Mouse (Mus musculus) v-Abl transformed pro-B cells (cell line): ENCODE measurements at regions not wholly inside any gene's neighbourhood (a gene's known extent, or its start where the extent isn't known, plus 50 kb on each side); places are given as distances from the start of the nearest gene placed in this dataset.

Source experiments
- in situ Hi-C, 2 experiments: fragments of 400-800 bp; cut with MboI; formaldehyde crosslinking; loops; one replicate each; pipeline ENCODE4 v1.15.1; 2025; ENCODE audit not compliant: unreplicated experiment in 2 of 2

GRCm38 (mm10) chr15:61772996-61773395, 850.2 kb upstream of the A1bg start:
- in situ Hi-C loops = no loop called here

DNA sequence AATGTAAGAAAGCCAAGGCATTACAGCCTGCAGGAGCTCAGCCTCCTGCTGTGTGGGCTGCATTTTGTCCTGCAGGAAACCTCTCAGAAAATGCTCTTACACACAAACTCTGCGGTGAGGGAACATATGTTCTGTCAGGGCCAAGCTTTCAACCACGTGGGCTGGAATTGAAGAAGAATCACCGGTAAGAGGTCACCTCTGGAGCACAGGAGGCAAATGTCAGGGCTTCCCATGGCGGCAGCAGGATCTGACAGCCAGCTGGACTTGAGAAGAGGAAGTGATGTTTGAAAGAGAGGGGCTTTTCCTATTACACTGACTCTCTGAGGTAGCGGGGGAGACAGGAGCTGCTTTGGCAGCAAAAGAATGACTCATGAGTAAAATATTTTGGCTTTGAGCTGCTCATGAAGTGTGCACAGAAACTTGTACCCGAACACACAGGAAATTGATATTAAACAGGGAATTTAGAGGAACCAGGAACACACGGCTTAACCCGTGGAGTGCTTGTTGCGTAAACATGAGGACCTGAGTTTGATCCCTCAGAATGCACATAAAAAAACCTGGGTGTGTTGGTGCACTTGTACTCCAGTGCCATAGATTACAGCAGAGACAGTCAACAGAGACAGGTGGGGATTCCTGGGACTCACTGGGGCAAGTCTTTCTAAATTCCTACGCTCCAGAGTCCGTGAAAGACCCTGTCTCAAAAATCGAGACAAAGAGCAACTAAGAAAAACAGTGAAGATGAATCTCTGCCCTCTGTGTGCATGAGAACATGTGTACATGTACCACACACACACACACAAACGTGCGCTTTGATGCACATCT, 848.1 kb upstream of the A1bg start:
- in situ Hi-C loops = no loop called here

GRCm38 (mm10) chr15:61766544-61767094, 843.8 kb upstream of the A1bg start:
- in situ Hi-C loops = no loop called here

- in situ Hi-C loops = no loop called here
Measured at GRCm38 (mm10) chr15:61753802-61754201, 831.0 kb upstream of the A1bg start.

GRCm38 (mm10) chr15:61723696-61724095, 800.9 kb upstream of the A1bg start:
- in situ Hi-C loops = no loop called here

DNA sequence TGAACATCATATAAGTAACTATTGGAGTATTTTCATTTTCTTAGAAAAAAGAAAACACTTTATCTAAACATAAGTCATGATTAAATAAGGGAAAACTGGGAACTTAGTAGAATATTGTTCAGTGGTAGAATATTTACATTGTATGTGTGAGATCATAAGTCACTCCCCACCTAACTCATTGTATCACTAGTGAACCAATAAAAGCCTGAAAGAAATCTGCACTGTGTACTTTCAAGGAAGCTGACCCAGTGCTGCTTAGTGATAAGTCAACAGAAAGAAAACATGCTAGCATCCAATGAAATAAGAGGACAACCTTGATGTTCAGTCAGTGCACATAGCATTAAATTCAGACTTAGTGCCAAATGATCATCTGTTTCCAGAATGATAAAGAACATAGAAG, 795.7 kb upstream of the A1bg start:
- in situ Hi-C loops = no loop called here

GRCm38 (mm10) chr15:61717216-61717615, 794.4 kb upstream of the A1bg start:
- in situ Hi-C loops = no loop called here

DNA sequence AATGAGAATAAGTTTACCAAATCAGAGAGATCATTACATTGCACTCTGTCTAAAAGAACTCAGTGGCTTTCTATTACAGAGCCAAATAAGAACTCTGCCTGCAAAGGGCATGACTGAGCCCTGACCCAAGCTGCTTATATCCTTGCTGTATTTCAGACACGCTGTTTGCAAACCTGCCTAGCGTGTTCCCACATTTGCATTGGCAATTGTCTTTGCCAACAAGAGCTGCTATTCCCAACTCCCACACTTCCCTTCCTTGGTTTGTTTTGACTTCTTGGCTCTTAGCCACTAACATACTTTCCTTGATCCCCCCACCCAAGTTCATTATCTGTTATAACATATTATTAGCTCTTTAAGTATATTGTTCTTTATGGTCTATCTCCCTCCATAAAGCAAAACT, 791.1 kb upstream of the A1bg start:
- in situ Hi-C loops = no loop called here

DNA sequence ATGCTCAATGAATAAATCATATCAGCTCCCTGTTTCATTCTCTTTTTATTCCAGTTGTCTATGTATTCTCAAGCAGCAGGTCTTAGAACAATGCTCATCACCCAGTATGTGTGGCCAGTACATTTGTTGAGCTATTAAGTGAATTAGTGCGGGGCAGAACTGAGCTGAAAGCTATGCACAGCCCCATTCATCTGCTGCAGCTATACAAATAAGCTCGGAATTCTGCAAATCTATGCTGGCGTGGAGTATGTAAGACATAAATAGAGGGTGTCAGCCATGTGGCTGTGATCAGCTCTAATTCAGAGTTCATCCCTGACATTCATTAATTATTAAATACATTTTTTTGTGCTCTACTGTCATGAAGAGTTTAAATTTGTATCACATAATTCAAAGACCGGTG, 786.1 kb upstream of the A1bg start:
- in situ Hi-C loops = no loop called here

DNA sequence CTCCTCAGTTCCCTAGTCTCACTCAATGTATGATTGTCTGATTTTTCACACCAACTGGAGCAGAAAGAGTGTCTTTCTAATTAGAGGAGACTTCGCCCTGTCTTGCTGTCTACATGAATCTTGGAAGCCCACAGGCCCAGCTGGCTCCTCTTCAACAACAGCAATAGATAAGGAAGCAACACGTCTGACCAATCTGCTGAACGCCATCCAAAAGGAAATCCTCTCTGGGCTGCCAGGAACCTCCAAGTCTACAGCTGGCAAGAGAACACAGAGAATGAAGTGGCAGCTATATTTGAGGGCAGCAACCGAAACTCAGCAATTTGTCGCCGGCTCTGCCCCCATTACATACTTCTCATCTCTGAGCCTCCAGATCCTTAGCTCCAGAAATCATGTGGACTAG, 785.1 kb upstream of the A1bg start:
- in situ Hi-C loops = no loop called here

GRCm38 (mm10) chr15:61692679-61693078, 769.9 kb upstream of the A1bg start:
- in situ Hi-C loops = no loop called here

- in situ Hi-C loops = no loop called here
Measured at GRCm38 (mm10) chr15:61690425-61690824, 767.6 kb upstream of the A1bg start.

DNA sequence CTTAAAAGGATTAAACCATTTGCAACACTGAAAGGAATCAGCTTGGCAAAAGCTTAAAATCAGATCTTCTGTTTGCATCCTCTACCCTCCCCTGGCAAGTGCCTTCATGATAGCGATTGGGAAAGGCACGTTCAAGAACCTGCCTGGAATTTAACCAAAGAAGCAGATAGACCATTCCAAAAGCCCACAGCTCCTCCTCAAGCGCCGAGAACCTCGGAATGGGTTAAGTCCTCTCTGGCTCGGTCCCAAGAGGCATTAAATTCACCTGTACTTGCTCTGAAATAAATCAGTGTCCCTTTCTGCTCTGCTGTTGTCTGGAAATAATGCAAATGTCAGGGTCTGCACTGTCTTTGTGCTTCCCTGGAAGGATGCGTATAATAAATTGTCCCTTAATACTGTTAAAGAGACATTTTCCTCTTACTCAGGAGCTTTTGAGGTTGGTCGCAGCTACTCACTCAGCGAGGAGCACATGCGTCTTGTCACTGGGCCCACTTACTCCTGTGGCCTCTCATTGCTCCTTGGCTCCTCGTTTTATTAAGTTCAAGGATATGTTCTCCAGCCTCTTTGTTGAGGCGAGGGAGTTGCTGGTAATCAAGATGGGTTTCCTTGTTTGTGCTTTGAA, 767.1 kb upstream of the A1bg start:
- in situ Hi-C loops = no loop called here

DNA sequence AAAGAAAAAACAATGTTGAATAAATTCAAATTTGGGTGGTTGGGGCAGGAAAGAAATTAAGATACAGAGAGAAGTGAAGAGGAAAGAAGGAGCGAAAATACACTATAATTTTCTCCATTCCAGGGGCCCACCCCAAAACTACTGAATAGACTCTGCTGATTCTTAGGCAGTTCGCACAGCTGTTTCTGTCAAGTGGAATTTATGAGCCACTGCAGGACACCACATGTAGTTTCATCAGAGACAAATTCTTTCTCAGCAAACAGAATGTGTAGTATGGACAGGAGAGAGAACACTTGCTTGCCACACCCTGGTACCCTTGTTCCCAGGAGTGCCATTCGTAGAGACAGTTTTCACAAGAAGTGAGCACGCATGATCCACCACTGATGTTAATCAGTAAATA, 760.2 kb upstream of the A1bg start:
- in situ Hi-C loops = no loop called here

DNA sequence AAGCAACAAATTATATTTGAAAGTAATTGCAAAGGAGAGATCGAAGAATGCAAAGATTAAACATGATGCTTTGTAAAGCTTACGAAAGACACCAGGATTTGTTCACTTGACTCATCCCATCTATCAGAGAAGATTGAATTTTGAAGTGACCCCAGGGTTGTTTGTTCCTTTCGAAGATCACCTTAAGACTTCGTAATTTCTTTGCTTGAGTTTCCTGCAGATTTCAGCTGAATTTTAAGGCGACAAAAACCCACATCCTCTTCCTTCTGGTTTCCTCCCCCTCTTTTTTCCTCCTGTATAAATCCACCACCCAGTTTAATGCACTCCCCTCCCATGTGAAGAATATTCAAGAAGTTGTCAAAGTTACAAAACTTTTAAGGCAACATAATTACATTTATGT, 747.7 kb upstream of the A1bg start:
- in situ Hi-C loops = no loop called here

DNA sequence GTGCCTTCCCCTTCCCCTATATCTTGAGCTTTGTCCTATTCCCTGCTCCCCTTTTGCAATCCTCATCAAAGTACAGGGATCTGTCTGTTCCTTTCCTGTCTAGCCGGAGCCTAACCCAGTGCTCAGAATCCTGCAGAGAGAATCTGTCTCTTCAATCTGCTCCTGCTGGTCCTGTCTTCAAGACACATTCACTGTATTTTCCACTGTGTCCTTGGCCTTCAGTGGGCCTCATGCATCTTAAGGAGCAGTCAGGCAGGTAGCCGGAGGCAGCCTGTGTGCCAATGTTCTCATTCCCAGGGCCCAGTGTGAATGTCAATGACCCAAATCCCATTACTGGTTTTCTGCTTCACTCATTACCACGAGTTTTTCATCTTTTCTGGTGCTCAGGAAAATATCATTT, 737.8 kb upstream of the A1bg start:
- in situ Hi-C loops = no loop called here

- in situ Hi-C loops = no loop called here
Measured at GRCm38 (mm10) chr15:61656951-61657350, 734.1 kb upstream of the A1bg start.

GRCm38 (mm10) chr15:61654846-61655245, 732.0 kb upstream of the A1bg start:
- in situ Hi-C loops = no loop called here

GRCm38 (mm10) chr15:61653853-61654252, 731.0 kb upstream of the A1bg start:
- in situ Hi-C loops = no loop called here

GRCm38 (mm10) chr15:61618638-61619500, 696.1 kb upstream of the A1bg start:
- in situ Hi-C loops = no loop called here

DNA sequence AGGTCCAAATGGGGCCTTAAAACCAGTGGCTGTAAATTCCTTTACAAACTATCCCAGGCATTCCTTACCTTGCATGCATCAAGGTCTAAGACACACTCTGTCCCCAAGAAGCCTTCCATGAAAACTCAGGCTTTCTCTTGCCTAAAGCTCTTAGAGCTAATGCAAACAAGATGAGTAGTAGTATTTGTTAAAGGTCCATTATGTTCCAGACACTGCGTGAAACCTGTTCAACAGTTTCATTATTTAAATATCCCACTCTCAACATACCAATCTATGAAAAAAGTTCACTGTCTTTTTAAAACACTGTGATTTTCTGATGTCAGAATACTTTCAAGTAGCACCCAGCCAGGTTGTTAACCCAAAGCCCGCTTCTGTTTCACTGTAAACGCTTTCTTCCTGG, 687.9 kb upstream of the A1bg start:
- in situ Hi-C loops = no loop called here
